Mouse (Mus musculus) CD4-positive helper T cell, adult 2 months (primary cell): ENCODE results near the gene Ccr9.
"Not testable (repeated sequence)": the region's sequence is repeated elsewhere in the genome, so short reads cannot be mapped to it uniquely, and the experiment has no call there.

Experiments used
- DNase-seq: peaks from one replicate; pipeline ENCODE4 v3.0.0-alpha.2; 2012; ENCODE audit warnings: low read depth, missing footprints, low spot score

The Ccr9 gene

DNA sequence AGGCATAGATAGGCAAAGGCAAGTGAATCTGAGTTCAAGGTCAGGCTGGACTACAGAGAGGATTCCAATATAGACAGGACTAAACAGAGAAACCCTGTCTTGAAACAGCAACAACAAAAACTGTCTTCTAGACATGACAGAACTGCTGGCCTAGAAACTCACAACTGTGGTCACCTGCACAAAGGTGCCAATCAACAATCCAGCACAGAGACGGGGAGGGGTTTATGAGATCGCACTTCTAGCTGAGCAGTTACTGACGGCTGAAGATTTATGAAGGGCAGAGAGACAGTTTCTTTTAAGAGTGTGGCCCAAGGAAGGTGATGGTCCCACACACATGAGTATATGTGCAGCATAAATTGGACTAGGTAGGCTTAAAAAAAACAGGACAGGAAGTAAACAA, 38.1 kb downstream of the Ccr9 start:
- DNase-seq: peak; percentile 16

DNA sequence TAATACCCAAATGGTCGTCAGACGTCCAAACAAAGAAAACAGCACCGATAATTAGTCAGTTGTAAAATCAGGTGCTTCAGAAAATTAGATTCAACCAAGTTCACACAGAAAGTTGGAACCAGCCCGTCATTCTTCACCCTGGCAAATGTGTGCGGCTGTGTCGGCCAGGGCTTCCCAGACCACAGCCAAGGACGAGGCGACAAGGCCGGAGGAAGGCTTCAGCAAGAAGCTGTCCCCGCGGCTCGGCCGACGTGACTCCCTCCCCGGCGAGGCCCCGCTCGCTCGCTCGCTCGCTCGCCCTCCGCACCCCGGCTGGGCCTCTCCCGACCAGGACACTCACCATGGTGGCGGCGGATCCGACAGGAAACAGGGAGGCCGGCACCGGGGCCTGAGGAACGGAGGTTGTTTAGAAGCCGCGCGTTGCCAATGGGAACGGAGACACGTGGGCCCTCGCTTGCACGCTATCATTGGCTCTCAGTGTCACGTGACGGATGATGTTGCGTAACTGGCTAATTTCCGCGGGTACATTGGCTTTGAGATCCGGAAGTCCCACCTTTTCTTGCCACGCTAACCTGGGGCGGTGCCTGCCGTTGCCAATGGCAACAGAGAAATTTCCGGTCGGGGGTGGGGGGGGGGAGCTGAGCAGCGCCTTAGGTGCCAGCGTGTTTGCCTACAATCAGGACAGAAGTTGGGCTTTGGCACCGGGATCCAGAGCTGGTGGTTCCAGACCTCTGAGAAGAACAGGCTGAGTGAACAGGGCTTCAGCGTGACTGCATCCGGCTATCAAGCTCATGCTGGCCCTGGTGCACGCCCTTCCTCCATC, 39.2 kb downstream of the Ccr9 start, which contains the start of gene Lztfl1:
Gene Lztfl1 (minus strand): TSS at position 512 of the 823 bp plus-strand sequence.
- peak; percentile 98 for DNase-seq

DNA sequence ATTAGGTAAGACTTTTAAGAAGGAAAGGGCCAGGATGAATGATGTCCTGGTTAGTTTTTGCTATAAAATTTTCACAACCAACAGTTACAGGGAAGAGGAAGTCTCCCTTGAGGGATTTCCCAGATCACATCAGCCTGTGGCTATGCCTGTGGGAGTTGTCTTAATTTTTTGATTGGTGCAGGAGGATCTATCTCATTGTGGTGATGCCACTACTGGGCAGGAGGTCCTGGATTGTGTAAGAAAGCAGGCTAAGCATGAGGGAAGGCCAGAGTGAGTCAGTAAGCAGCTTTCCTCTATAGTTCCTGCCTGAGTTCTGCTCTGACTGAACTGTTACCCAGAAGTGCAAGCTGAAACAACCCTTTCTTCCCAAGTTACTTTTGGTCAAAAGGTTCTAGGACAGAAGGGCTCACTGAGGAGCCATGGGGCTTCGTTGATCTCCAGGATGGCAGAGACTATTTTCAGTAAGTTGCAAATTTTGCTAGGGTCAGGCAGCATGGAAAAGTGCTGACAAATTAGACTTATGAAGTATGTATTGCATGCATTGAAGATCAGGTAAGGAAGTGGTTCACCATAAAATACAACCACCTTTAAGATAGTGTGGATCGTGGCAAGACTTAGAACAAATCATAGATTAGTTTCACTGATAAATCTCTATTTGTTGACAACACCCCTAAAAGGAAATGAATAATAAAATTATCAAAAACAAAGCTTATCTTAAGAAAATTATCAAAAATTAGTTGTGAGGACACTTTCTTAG, 44.7 kb downstream of the Ccr9 start:
- DNase-seq: peak; percentile 56

DNA sequence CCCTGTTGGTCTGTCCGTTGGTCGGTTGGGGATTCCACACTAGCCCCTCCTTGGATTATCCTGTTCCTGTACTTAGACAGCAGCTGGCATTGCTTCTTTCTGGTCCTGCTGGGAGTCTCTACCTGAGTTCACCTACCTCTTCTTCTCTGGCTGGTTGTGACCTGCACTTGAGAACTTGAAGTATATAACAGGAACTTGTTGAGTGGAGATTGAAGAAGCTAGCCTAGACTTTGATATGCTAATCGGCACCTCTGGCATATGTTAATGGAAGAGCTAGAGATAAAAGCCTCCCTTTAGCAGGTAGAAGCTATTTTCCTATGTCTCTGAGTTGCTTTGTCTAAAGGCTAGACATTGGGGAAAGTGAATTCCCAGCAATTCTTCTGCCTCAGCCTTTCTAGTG, 53.0 kb downstream of the Ccr9 start:
- DNase-seq: no peak

DNA sequence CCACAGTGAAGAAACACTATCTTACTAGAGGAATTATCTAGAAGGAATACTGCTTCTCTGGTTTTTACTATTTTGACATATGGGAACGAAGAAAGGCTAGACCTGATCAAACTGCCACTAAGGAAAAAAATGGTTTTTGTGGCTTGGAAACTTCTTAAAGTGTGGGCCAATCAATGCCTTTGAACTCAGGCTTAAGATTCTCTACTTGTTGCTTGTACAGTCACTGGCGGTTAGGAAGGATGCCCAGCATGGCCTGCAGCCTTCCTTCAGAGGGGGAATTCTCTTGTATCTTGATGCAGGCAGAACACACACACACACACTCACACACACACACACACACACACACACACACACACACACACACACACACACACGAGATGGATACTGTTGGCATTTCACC, 55.9 kb downstream of the Ccr9 start:
- DNase-seq: peak; percentile 61

DNA sequence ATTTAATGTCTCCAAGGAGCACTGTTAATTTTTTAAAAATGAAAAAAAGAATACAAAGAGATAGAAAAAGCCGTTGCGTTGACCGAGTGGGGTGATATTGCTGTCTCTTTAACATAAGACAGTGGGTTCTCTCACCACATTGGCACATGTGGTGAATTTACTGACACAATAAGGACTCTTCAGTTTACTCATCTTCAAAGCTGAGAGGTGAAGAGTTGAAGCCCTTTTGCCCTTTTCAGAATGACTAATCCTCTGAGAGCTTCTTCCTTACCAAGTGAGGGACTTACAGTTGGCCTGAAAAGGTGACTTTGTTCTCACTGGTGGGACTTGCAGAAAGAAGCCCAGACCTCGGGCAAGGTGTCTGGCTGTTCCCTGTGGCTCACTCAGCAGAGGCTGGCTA, 62.6 kb downstream of the Ccr9 start:
- no peak for DNase-seq

DNA sequence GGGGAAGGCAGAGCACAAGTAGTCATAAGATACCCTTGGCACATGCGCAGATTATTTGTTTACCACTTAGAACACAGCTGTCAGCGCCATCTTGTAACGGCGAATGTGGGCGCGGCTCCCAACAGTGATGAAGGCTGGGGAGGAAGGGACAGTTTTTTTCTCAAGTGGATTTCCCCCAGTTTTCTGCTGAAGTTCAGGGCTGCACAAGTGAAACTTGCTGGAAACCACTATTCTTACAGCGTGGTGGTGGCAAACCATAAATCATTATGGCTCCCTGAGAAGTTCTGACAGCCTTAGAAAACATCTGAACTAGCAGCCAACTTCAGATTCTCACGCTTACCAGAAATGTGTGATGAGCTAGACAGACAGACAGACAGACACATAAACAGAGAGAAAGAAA, 71.4 kb downstream of the Ccr9 start:
- not testable (repeated sequence) for DNase-seq

DNA sequence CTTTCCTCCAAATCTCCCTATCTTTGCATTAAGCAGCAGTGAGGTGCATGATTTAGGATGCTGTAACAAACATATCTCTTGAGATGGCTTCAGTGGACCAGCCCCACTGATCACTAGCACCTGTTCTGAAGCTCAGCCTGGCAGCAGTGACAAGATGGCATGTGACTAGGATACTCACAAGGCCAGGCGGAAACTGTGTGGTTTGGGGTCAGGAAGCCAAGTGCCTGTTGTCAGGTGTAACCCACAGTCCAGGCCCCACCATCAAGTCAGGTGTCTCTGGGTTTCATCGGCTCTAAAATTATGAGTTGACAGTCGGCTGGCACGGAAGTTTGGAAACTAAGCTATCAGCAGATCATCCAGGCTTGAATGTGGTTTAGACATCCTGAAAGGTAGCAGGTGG, 76.1 kb downstream of the Ccr9 start:
- DNase-seq: peak; percentile 90

DNA sequence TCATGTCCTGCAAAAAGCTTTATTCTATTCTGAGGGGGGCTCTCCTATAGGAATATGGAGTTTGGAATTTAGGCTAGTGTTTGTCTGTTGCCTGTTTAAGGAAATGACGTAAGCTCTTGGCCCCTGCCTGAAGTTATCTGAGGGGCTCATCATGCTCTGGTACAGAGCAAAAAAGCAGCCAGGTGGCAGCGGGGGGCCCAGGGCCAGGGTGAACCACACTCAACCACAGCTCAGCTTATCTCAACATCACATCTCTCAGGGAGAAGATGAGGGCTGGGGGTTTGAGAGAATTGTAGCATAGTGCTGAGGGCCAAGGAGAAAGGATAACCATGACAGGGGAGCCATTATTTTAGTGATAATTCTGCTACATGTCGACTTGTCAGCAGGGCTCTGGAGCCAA, 78.5 kb downstream of the Ccr9 start:
- DNase-seq: peak; percentile 59

DNA sequence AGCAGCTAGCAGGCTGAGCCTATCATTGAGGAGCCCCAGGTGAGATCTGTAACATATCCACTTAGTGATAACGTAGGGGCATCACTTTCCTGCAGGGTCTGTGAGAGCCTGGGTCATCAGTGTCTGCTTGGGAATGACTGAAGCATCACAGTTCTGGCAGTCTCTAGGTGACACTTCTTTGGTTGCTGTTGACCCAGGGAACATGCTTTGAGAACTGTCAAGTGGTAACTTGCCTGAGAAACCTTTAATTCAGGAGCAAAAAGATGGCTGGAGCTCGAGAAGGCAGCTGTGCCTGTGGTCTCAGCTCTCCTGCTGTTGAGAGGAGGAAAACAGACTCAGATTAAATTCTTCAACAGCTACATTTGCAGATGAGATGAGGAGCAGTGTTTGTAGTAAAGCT, 79.1 kb downstream of the Ccr9 start:
- no peak for DNase-seq

DNA sequence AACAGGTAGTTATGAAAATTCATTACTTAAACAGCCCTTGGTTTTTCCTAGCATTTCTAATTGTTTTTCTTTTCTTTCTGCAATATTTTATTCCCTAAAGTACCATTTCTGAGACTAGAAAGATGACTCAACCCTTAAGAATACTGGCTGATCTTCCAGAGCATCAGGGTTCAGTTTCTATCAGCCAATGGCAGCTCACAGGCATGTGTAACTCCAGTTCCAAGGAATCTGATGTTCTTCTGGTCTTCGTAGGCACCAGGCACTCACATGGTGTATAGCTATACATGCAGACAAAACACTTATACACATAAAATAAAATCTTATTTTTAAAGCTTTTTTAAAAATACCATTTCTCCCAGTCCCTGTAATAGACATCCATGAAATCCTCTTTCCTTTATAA, 79.9 kb downstream of the Ccr9 start:
- no peak for DNase-seq

DNA sequence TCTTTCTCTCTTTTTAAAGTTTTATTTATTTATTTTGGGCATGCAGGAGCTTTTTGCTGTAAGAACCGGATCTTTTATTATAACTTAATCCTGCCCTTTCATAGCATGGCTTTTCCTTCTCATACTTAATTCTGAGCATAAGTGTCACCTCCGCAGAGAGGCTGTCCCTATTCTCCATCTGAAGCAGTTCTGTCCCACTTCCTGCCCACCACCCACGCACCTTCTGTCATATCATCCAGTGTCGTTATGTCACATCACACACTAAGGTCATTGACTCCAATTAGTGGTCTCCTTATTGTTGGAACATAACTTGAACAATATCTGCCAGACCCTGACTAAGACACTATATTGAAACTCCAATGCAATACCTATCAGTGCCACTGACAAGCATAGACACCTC, 80.4 kb downstream of the Ccr9 start:
- peak; percentile 50 for DNase-seq

DNA sequence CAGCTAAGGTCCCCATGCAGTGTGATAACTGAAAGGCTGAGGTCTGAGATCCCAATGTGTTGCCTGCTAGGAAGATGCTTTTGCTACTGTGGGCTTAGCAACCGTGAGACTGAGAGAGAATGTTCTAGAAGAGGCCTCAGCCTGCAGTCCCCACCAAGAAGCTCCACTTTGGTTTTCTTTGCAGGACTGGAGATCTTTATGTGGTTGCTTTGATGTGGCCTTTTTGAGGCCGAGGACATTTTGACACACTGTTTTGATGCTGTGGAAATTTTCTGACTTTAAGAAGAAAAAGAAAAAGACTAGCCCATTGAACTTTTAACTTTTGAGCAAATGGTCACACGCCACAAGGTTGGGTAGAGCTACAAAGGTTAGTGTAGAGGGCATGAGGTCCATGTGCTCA, 82.6 kb downstream of the Ccr9 start:
- peak; percentile 56 for DNase-seq

DNA sequence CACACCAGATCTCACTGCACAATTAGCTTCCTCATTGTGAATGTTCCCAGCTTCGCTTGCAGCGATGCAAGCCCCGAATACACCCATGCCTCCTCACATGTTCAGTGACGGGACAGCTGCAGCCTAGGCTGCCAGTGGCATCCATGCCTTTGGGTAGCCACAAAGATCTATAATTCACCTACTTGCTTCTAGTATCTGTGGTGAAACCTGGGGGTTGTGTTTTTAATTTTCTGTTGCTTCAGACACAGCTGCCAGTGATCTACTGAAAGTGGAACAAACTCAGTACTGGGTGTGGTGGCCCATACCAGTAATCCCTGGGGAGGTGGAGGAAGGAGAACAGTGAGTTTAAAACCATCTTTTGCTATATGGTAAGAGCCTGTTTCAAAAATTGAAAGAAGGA, 84.6 kb downstream of the Ccr9 start:
- DNase-seq: no peak

DNA sequence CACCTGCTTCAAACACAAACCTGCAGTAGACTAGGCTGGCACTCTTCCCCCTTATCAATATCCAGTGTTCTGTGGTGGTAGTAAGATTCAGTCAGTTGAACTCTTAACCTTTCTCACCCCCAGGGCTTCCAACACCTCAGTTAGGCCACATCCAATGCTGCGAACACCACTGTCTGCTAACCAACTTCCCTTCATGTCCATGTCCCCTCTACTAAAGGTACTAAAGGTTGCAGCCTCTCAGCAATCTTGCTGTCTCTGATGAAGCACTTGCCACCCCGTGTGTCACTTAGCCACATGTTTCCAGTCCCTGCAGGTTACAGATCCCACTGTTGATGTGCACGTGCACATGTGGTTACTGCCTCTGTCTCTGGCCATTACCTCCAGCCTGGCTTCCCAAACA, 85.5 kb downstream of the Ccr9 start:
- DNase-seq: no peak

DNA sequence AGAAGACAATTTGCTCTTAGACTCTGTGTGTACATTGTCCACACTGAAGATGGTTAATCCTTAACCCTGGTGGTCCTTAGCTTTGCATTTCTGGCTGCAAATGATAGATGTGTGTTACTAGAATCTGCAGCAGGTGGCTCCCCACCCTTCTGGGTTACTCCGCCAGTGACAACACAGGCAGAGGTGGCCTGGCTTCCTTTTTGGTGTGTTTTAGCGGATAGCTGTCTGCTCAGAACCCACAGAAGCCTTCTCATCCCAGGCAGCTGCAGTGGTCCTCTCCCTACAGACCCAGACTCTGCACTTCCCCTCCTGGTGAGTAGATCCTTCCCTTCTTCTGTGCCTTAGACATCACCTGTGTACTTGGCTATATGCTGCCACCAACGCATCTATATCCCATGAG, 88.8 kb downstream of the Ccr9 start:
- no peak for DNase-seq

DNA sequence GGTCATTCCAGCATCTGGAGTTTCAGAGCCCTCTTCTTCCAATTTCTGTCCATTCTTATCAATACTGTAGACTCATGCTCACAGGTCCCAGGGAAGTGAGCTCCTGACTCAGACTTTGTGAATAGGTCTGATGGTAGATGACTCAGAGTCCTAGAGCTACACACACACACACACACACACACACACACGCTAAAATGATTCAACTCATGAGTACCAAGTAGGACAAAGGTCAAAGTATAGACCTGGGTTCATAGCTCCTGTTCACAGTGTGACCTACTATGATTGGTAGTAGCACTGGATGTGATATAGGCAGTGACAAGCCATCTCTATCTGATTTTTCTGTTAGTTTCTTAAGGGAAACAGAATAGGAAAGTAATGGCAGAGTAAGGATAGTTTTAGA, 90.2 kb downstream of the Ccr9 start:
- DNase-seq: no peak

DNA sequence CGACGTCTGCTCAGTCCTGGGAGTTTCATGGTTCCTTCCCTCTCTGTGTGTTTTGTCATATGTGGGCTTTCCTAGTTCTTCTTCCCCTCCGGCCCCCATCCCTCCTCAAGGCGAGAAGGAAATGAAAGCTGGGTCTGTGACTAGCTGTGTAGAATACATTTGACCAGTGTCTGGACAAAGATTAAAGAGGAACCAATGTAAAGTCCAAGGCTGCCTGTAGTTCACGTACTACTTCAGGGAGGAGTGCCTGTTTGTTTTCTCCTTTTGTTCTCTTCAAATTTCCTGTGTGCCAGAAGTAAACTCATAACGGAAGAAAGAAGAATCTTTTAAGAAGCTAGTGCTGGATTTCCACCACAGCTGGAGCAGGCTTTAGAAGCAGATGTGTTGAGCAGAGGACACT, 91.3 kb downstream of the Ccr9 start:
- DNase-seq: no peak

DNA sequence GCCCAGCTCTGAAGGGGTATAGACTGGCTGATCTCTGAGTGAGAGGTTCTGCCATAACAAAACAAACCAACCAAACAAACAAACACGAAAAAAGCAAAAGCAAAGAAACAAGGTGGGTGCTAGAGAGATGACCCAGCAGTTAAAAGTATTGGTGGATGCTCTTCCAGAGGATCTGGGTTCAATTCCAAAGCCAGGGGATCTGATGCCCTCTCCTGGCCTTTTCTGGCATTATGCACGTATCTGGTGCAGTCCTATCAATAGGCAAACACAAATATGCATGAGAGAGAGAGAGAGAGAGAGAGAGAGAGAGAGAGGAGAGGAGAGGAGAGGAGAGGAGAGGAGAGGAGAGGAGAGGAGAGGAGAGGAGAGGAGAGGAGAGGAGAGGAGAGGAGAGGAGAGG, 95.1 kb downstream of the Ccr9 start:
- DNase-seq: peak; percentile 38

DNA sequence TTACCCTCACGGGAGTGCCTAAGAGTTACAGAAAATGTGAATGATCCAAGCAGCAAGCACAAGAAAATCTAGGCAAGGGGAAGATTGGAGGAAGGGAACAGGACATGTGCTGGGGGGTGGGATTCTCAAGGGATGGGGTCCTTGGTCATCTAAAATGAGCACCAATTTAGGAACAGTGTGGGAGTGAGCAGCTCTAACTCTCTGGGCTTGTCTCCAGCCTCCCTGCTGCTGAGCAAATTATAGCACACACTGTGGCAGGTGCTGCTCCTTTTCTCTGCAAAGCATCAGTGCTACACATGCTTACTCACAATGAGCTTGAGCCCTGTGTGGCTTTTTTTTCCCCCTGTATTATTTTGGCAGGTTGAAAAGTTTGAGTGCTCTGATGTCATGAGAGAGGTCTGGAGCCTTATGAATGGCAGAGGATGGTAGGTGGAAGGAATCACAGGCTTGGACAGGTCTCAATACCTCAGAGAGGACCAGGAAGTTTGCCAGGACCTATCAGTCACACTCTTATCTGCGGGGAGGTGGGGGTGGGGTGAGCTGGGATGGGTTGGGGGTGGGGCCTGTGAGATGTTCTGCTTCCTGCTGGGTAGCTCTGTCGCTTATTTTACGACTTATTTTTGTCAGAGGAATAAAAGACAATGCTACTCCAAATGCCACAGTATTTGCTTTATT, 110.8 kb downstream of the Ccr9 start:
- no peak for DNase-seq

DNA sequence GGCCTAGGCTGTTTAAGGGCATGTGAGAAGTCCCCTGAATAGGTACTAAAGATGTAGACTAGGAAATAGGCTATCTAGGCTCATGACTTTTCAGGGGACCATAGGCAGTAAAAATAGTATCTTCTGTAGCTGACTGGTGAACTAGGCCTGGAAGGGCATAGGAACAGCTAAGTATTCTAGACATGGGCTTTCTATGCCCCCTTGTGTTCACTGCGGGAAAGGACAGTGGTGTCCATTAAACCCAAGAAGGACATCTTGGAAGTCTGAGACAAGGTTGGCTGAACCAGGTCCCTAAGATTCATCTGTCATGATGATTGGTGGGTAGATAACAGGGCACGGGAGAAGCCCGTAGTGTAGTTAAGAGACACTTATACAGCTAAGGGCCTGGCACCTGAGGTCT, 117.9 kb downstream of the Ccr9 start:
- peak; percentile 59 for DNase-seq

DNA sequence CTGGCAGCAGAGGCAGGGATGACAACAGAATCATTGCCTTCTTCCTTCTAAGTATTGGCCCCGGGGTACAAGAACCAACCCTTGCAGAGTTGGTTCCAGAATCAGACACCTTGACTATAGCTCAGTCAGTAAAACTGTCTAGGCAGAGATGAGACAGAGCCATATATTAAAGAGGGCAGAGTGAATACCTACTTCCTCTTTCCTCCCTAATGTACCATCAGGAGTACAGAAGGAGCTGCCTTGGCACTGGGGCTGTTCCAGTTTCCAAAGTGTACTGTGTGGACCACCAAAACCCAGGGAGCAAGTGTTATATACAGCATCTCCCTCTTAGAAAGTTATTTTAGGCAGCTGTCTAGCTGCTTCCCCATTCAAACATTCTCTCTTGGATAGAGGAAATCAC, 123.3 kb downstream of the Ccr9 start:
- no peak for DNase-seq

DNA sequence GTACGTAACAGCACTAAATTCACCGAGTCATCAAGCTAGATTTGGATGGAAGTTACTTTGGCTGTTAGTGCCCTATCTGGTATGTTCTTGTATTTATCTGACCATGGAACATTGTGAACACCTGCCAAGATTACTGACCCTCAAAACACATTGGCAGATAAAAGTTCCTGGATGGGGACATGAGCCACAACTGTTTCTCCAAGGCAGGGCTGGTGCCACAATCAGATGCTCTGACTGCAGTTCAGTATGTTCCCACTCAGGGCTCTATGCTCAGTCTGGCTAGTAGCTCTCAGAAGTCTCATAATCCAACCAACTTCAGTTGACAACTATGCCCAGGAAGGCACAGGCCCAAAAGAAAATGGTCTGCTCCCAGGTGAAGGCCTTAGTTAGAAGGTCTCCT, 124.2 kb downstream of the Ccr9 start:
- no peak for DNase-seq
